10 mouse cellular contexts compared by ENCODE assay signal in the genomic region with DNA sequence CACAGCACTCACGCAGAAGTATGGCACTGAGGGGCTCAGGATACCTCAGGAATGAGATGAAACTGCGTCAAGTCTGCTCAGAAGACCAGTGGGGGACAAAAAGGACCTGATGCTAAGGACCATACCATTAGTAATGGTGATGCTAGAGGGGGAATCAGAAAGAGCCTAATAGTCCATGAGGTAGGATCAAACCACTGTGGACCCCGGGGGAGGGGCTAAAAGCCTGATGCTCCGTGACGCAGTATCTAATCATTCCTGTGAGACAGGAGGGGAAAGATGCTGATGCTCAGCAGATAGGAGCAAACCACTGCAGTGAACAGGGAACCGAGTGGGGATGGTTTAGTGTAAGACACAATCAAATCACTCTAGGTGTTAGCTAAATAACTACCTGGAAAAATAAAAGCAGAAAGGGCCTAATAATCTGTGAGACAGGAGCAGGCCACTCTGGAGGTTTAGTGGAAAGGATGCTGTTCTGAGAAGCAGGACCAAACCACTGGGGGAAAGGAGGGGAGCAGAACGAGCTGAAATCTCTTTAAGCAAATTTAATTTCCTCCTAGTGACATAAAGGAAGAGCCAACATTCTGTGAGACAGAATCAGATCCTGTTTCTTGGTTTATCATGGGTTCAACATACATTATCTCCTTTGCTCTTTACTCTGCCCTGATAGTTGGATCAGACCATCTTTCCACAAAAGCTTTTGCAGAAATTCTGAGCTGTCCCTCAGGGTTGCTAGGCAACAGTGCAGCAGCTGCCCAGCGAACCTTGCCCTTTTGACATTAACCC.
A peak's percentile ranks its signal among the peaks of the same experiment; 100 is the strongest.
DNase-seq lines count a peak whose midpoint lies in the region; ATAC-seq lines count a peak whose summit lies in the region.
"Had no signal": no experiment of that assay in that cellular context is flagged by ENCODE, and none has a peak within 500 bp of the region (broad histone marks: within the 10 kb centered on the region; RNA-seq: fewer than 3 reads in every experiment).

No protein-coding gene starts in this region.

- peak; percentile 71 to 73 for DNase-seq in layer of hippocampus, postnatal 36 days
- no peak for DNase-seq in thymus, postnatal 25 days
- no peak for DNase-seq in thymus, postnatal 14 days

- 28% methylated on average over 8 of the region's 8 CpGs for WGBS in intestine, embryonic 15.5 days
- 41% methylated on average over 8 of the region's 8 CpGs for WGBS in intestine, embryonic 16.5 days
- 26% methylated on average over 8 of the region's 8 CpGs for WGBS in forebrain, embryonic 16.5 days
- WGBS in neural tube, embryonic 14.5 days: 25% methylated on average over 8 of the region's 8 CpGs
- WGBS in liver, embryonic 12.5 days (ENCODE audit: insufficient replicate concordance): 21% methylated on average over 8 of the region's 8 CpGs

- no peak overlapping the region for H3K9ac ChIP-seq in intestine, embryonic 15.5 days
- H3K9ac ChIP-seq in intestine, embryonic 16.5 days (ENCODE audit: low read depth, low read length): no peak overlapping the region
- H3K9ac ChIP-seq in forebrain, embryonic 16.5 days (replicated peaks; ENCODE audit: low read depth, low read length): peak overlapping the region; percentile 50
- H3K9ac ChIP-seq in neural tube, embryonic 14.5 days (replicated peaks; ENCODE audit: low read depth, low read length): peak overlapping the region; percentile 46; the same call in 1 of the 2 replicates
- no peak overlapping the region for H3K9ac ChIP-seq in liver, embryonic 12.5 days
- H3K9ac ChIP-seq: embryonic facial prominence, embryonic 13.5 days had no signal

- no peaks in the 10 kb centered on the region for H3K9me3 ChIP-seq in intestine, embryonic 15.5 days
- no peaks in the 10 kb centered on the region for H3K9me3 ChIP-seq in intestine, embryonic 16.5 days (ENCODE audit: control insufficient read depth, low read length)
- no peaks in the 10 kb centered on the region for H3K9me3 ChIP-seq in forebrain, embryonic 16.5 days (ENCODE audit: control insufficient read depth, low read length)
- H3K9me3 ChIP-seq in neural tube, embryonic 14.5 days (ENCODE audit: control insufficient read depth, low read length): no peaks in the 10 kb centered on the region
- no peaks in the 10 kb centered on the region for H3K9me3 ChIP-seq in liver, embryonic 12.5 days (replicated peaks)
- H3K9me3 ChIP-seq: embryonic facial prominence, embryonic 13.5 days had no signal

- no peak overlapping the region for H3K4me3 ChIP-seq in intestine, embryonic 15.5 days (replicated peaks)
- H3K4me3 ChIP-seq in intestine, embryonic 16.5 days (ENCODE audit: low read length): no peak overlapping the region
- H3K4me3 ChIP-seq in forebrain, embryonic 16.5 days (replicated peaks; ENCODE audit: low read length): peak overlapping the region; percentile 45
- H3K4me3 ChIP-seq in neural tube, embryonic 14.5 days (ENCODE audit: low read depth, low read length): peak overlapping the region; percentile 30
- no peak overlapping the region for H3K4me3 ChIP-seq in liver, embryonic 12.5 days
- H3K4me3 ChIP-seq: embryonic facial prominence, embryonic 13.5 days had no signal

- H3K4me1 ChIP-seq in intestine, embryonic 15.5 days (replicated peaks): no peaks in the 10 kb centered on the region
- no peaks in the 10 kb centered on the region for H3K4me1 ChIP-seq in intestine, embryonic 16.5 days (ENCODE audit: control insufficient read depth, insufficient read depth, low read length)
- H3K4me1 ChIP-seq in forebrain, embryonic 16.5 days (replicated peaks; ENCODE audit: control insufficient read depth, insufficient read depth, low read length): no peaks in the 10 kb centered on the region; the same call in 1 of the 2 replicates
- H3K4me1 ChIP-seq in neural tube, embryonic 14.5 days (ENCODE audit: control insufficient read depth, insufficient read depth, low read length): no peaks in the 10 kb centered on the region
- no peaks in the 10 kb centered on the region for H3K4me1 ChIP-seq in liver, embryonic 12.5 days
- H3K4me1 ChIP-seq: embryonic facial prominence, embryonic 13.5 days had no signal

- no peaks in the 10 kb centered on the region for H3K36me3 ChIP-seq in intestine, embryonic 15.5 days
- no peaks in the 10 kb centered on the region for H3K36me3 ChIP-seq in intestine, embryonic 16.5 days (ENCODE audit: control insufficient read depth, insufficient read depth, low read length)
- peaks cover 3% of the 10 kb centered on the region; the same call in 1 of the 2 replicates for H3K36me3 ChIP-seq in forebrain, embryonic 16.5 days (ENCODE audit: control insufficient read depth, insufficient read depth)
- no peaks in the 10 kb centered on the region for H3K36me3 ChIP-seq in neural tube, embryonic 14.5 days (ENCODE audit: control insufficient read depth, insufficient read depth, low read length)
- no peaks in the 10 kb centered on the region for H3K36me3 ChIP-seq in liver, embryonic 12.5 days
- H3K36me3 ChIP-seq: embryonic facial prominence, embryonic 13.5 days had no signal

- H3K27me3 ChIP-seq in intestine, embryonic 15.5 days (replicated peaks): no peaks in the 10 kb centered on the region; the same call in 1 of the 2 replicates
- H3K27me3 ChIP-seq in intestine, embryonic 16.5 days (replicated peaks; ENCODE audit: control insufficient read depth, insufficient read depth, low read length): 0 out of 2 replicates have a peak, but pooled peaks cover 2% of the 10 kb centered on the region
- no peaks in the 10 kb centered on the region for H3K27me3 ChIP-seq in forebrain, embryonic 16.5 days (replicated peaks; ENCODE audit: control insufficient read depth, insufficient read depth, low read length)
- no peaks in the 10 kb centered on the region for H3K27me3 ChIP-seq in neural tube, embryonic 14.5 days (ENCODE audit: control insufficient read depth, insufficient read depth, low read length)
- H3K27me3 ChIP-seq in liver, embryonic 12.5 days (replicated peaks): peaks cover 8% of the 10 kb centered on the region; the same call in 1 of the 2 replicates

- no peak overlapping the region for H3K4me2 ChIP-seq in intestine, embryonic 15.5 days (replicated peaks)
- no peak overlapping the region for H3K4me2 ChIP-seq in intestine, embryonic 16.5 days (ENCODE audit: low read depth, low read length)
- peak overlapping the region; percentile 63 for H3K4me2 ChIP-seq in forebrain, embryonic 16.5 days (ENCODE audit: low read length)
- H3K4me2 ChIP-seq in neural tube, embryonic 14.5 days (ENCODE audit: low read depth, low read length): peak overlapping the region; percentile 52; the same call in 1 of the 2 replicates
- no peak overlapping the region for H3K4me2 ChIP-seq in liver, embryonic 12.5 days
- H3K4me2 ChIP-seq: embryonic facial prominence, embryonic 13.5 days had no signal

- no peak overlapping the region for H3K27ac ChIP-seq in intestine, embryonic 15.5 days
- no peak overlapping the region for H3K27ac ChIP-seq in intestine, embryonic 16.5 days (ENCODE audit: low read length)
- H3K27ac ChIP-seq in forebrain, embryonic 16.5 days (ENCODE audit: low read length): peak overlapping the region; percentile 86
- peak overlapping the region; percentile 92 for H3K27ac ChIP-seq in neural tube, embryonic 14.5 days (ENCODE audit: low read depth, low read length)
- no peak overlapping the region for H3K27ac ChIP-seq in liver, embryonic 12.5 days
- H3K27ac ChIP-seq: embryonic facial prominence, embryonic 13.5 days; macrophage had no signal

- peak; percentile 47; the same call in 1 of the 2 replicates for ATAC-seq in intestine, embryonic 15.5 days
- no peak for ATAC-seq in intestine, embryonic 16.5 days
- ATAC-seq in forebrain, embryonic 16.5 days: peak; percentile 98
- peak; percentile 98 for ATAC-seq in neural tube, embryonic 14.5 days (ENCODE audit: low read depth)
- no peak for ATAC-seq in liver, embryonic 12.5 days

Comparison
In these comparisons a context has a peak if more than half of its experiments do, and no peak if none do; other contexts are left out.
1. ATAC-seq: peak in intestine, embryonic 15.5 days (single experiment), forebrain, embryonic 16.5 days (single experiment) and neural tube, embryonic 14.5 days (single experiment); none in intestine, embryonic 16.5 days (single experiment) and liver, embryonic 12.5 days (single experiment).
2. H3K27ac ChIP-seq: peak in forebrain, embryonic 16.5 days (single experiment) and neural tube, embryonic 14.5 days (single experiment); none in intestine, embryonic 15.5 days (single experiment), intestine, embryonic 16.5 days (single experiment) and liver, embryonic 12.5 days (single experiment).
3. H3K4me2 ChIP-seq: peak in forebrain, embryonic 16.5 days (single experiment) and neural tube, embryonic 14.5 days (single experiment); none in intestine, embryonic 15.5 days (single experiment), intestine, embryonic 16.5 days (single experiment) and liver, embryonic 12.5 days (single experiment).
4. H3K4me3 ChIP-seq: peak in forebrain, embryonic 16.5 days (single experiment) and neural tube, embryonic 14.5 days (single experiment); none in intestine, embryonic 15.5 days (single experiment), intestine, embryonic 16.5 days (single experiment) and liver, embryonic 12.5 days (single experiment).
5. H3K9ac ChIP-seq: peak in forebrain, embryonic 16.5 days (single experiment) and neural tube, embryonic 14.5 days (single experiment); none in intestine, embryonic 15.5 days (single experiment), intestine, embryonic 16.5 days (single experiment) and liver, embryonic 12.5 days (single experiment).
6. DNase-seq: peak in layer of hippocampus, postnatal 36 days (2 of 2); none in thymus, postnatal 25 days (single experiment) and thymus, postnatal 14 days (single experiment).